Mouse (Mus musculus): ENCODE data around the gene Tspan13.

DNA sequence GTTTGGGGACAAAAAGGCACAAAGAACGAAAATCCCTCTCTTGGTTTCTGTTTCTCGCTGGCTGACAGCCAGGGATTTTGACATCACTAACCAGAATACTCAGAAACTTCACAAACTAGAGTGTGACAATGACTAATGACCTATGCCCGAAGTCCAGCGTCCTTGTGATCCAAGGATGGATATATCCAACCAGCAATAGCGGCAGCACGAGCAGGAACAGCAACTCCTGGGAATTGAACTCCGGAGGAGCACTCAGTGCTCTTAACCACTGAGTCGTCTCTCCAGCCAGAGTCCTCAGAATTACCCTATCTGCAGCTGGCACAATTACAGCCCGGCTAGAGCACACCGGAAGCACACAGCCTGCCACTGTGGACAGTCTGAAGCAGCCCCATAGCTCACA is 5.5 kb downstream of the Tspan13 start:
- TF ChIP-seq POLR2A (IDR thresholded peaks at IDR 0.05; ENCODE audit: control insufficient read depth, extremely low read depth, insufficient read depth, low read length, poor library complexity) (no peak), CTCF (IDR thresholded peaks at IDR 0.05; ENCODE audit: borderline replicate concordance, control insufficient read depth, extremely low read depth, insufficient read depth, low read length, poor library complexity) (no peak)

Measured in thymus, adult 2 months (tissue).